Mouse (Mus musculus): ENCODE results near the gene Usb1. TPM values are rescaled to one million over a fixed set of nuclear protein-coding genes. Genes with fewer than 3 reads are reported as not detected.
"Not testable (repeated sequence)": the region's sequence is repeated elsewhere in the genome, so short reads cannot be mapped to it uniquely, and the experiment has no call there.

Usb1 gene
- total and polyA plus RNA-seq, 3 experiments = 36.2 to 52.5 TPM; not detected in 1

- TF ChIP-seq CTCF (IDR thresholded peaks at IDR 0.05 in 2 of 3, conservative IDR thresholded peaks at IDR 0.05 in 1 of 3; ENCODE audit: control insufficient read depth in 1 of 3, insufficient read depth in 1 of 3, low read depth in 2 of 3, low read length in 3 of 3, poor library complexity in 1 of 3, severe bottlenecking in 1 of 3) (no peak), SMC3 (IDR thresholded peaks at IDR 0.05; ENCODE audit: low read depth, low read length) (no peak), EP300 (IDR thresholded peaks at IDR 0.05; ENCODE audit: low read depth in 1 of 2, low read length in 2 of 2) (no peak), TCF12 (IDR thresholded peaks at IDR 0.05; ENCODE audit: low read depth, low read length) (no peak), MXI1 (IDR thresholded peaks at IDR 0.05; ENCODE audit: low read depth, low read length) (no peak), KAT2A (conservative IDR thresholded peaks at IDR 0.05; ENCODE audit: low read depth, low read length) (no peak), MEF2A (IDR thresholded peaks at IDR 0.05; ENCODE audit: extremely low read depth, insufficient replicate concordance, low read depth, low read length, poor library complexity, severe bottlenecking) (no peak), NELFE (IDR thresholded peaks at IDR 0.05; ENCODE audit: low read depth, low read length) (no peak), CHD1 (IDR thresholded peaks at IDR 0.05; ENCODE audit: low read depth, low read length) (no peak), POLR2AphosphoS5 (IDR thresholded peaks at IDR 0.05; ENCODE audit: borderline replicate concordance, low read depth, low read length) (no peak), BHLHE40 (IDR thresholded peaks at IDR 0.05; ENCODE audit: borderline replicate concordance, low read depth, low read length) (no peak), JUND (IDR thresholded peaks at IDR 0.05; ENCODE audit: low read depth, low read length) (no peak), SIN3A (IDR thresholded peaks at IDR 0.05; ENCODE audit: low read length) (no peak), MAX (IDR thresholded peaks at IDR 0.05; ENCODE audit: low read length) (no peak)
- H3K9me3 ChIP-seq (replicated peaks; ENCODE audit: insufficient read depth, low read length) = no peaks in the 10 kb centered on the region
- no peak for DNase-seq (ENCODE audit: low read depth, low spot score)
- no peak overlapping the region for H3K9ac ChIP-seq (ENCODE audit: control insufficient read depth, low read depth, low read length, poor library complexity, severe bottlenecking)
- no peaks in the 10 kb centered on the region for H3K36me3 ChIP-seq (ENCODE audit: control insufficient read depth in 1 of 2, insufficient read depth in 2 of 2, low read length in 2 of 2)
- no peaks in the 10 kb centered on the region for H3K79me2 ChIP-seq (ENCODE audit: control insufficient read depth, insufficient read depth, low read length, poor library complexity)
- H3K27ac ChIP-seq (ENCODE audit: control insufficient read depth, low read depth, low read length) = no peak overlapping the region
- no peak overlapping the region for H3K4me3 ChIP-seq (ENCODE audit: control insufficient read depth in 1 of 2, insufficient read depth in 1 of 2, low read depth in 2 of 2, low read length in 2 of 2)
- H3K27me3 ChIP-seq (ENCODE audit: control insufficient read depth in 1 of 2, insufficient read depth in 2 of 2, low read length in 2 of 2) = peaks cover 2% of the 10 kb centered on the region in 2 experiments; a peak in 3 of 4 replicates
- no peaks in the 10 kb centered on the region for H3K4me1 ChIP-seq (ENCODE audit: control insufficient read depth in 1 of 2, insufficient read depth in 2 of 2, low read length in 2 of 2)
Measured at GRCm38 (mm10) chr8:95377101-95377500, 45.0 kb downstream of the Usb1 start.

- Histone ChIP-seq H3K9ac (ENCODE audit: control insufficient read depth, low read depth, low read length, poor library complexity, severe bottlenecking) (no peak overlapping the region), H3K79me2 (ENCODE audit: control insufficient read depth, insufficient read depth, low read length, poor library complexity) (no peaks in the 10 kb centered on the region), H3K27me3 (ENCODE audit: control insufficient read depth in 1 of 2, insufficient read depth in 2 of 2, low read length in 2 of 2) (peaks cover 2 to 4% of the 10 kb centered on the region in 2 experiments; a peak in 3 of 4 replicates), H3K27ac (ENCODE audit: control insufficient read depth, low read depth, low read length) (no peak overlapping the region), H3K4me3 (ENCODE audit: control insufficient read depth in 1 of 2, insufficient read depth in 1 of 2, low read depth in 2 of 2, low read length in 2 of 2) (no peak overlapping the region), H3K4me1 (ENCODE audit: control insufficient read depth in 1 of 2, insufficient read depth in 2 of 2, low read length in 2 of 2) (no peaks in the 10 kb centered on the region), H3K36me3 (ENCODE audit: control insufficient read depth in 1 of 2, insufficient read depth in 2 of 2, low read length in 2 of 2) (no peaks in the 10 kb centered on the region), H3K9me3 (replicated peaks; ENCODE audit: insufficient read depth, low read length) (no peaks in the 10 kb centered on the region)
- DNase-seq (ENCODE audit: low read depth, low spot score) = no peak
- TF ChIP-seq MAFK (IDR thresholded peaks at IDR 0.05; ENCODE audit: borderline replicate concordance, low read depth, low read length) = no peak
- TF ChIP-seq NELFE (IDR thresholded peaks at IDR 0.05; ENCODE audit: low read depth, low read length) = no peak
- no peak for TF ChIP-seq USF2 (IDR thresholded peaks at IDR 0.05; ENCODE audit: borderline replicate concordance in 1 of 2, insufficient read depth in 1 of 2, low read depth in 1 of 2, low read length in 2 of 2)
- no peak for TF ChIP-seq RCOR1 (IDR thresholded peaks at IDR 0.05; ENCODE audit: low read depth, low read length)
- TF ChIP-seq EP300 (IDR thresholded peaks at IDR 0.05; ENCODE audit: low read depth in 1 of 2, low read length in 2 of 2) = no peak
- no peak for TF ChIP-seq GABPA (IDR thresholded peaks at IDR 0.05; ENCODE audit: low read depth, low read length)
- no peak for TF ChIP-seq BHLHE40 (IDR thresholded peaks at IDR 0.05; ENCODE audit: borderline replicate concordance, low read depth, low read length)
- no peak for TF ChIP-seq TBP (IDR thresholded peaks at IDR 0.05; ENCODE audit: low read depth, low read length)
- TF ChIP-seq MXI1 (IDR thresholded peaks at IDR 0.05; ENCODE audit: low read depth, low read length) = no peak
- no peak for TF ChIP-seq KAT2A (conservative IDR thresholded peaks at IDR 0.05; ENCODE audit: low read depth, low read length)
- TF ChIP-seq SMC3 (IDR thresholded peaks at IDR 0.05; ENCODE audit: low read depth, low read length) = no peak
- no peak for TF ChIP-seq CHD1 (IDR thresholded peaks at IDR 0.05; ENCODE audit: low read depth, low read length)
- TF ChIP-seq TCF12 (IDR thresholded peaks at IDR 0.05; ENCODE audit: low read depth, low read length) = no peak
- TF ChIP-seq POLR2AphosphoS2 (IDR thresholded peaks at IDR 0.05; ENCODE audit: low read length) = no peak
Measured at GRCm38 (mm10) chr8:95377863-95378291, 45.8 kb downstream of the Usb1 start.

- H3K27ac ChIP-seq (ENCODE audit: control insufficient read depth, low read depth, low read length); H3K79me2 ChIP-seq (ENCODE audit: control insufficient read depth, insufficient read depth, low read length, poor library complexity); H3K36me3 ChIP-seq (ENCODE audit: control insufficient read depth in 1 of 2, insufficient read depth in 2 of 2, low read length in 2 of 2); H3K27me3 ChIP-seq (ENCODE audit: control insufficient read depth in 1 of 2, insufficient read depth in 2 of 2, low read length in 2 of 2); H3K4me3 ChIP-seq (ENCODE audit: control insufficient read depth in 1 of 2, insufficient read depth in 1 of 2, low read depth in 2 of 2, low read length in 2 of 2); H3K4me1 ChIP-seq (ENCODE audit: control insufficient read depth in 1 of 2, insufficient read depth in 2 of 2, low read length in 2 of 2); H3K9ac ChIP-seq (ENCODE audit: control insufficient read depth, low read depth, low read length, poor library complexity, severe bottlenecking); DNase-seq (ENCODE audit: low read depth, low spot score); H3K9me3 ChIP-seq (replicated peaks; ENCODE audit: insufficient read depth, low read length): not testable (repeated sequence)
Measured at GRCm38 (mm10) chr8:95378928-95379327, 46.8 kb downstream of the Usb1 start.

Data from MEL (cell line).